Mouse (Mus musculus) cerebellum, adult (tissue): ENCODE measurements around the gene Mast2.

Source experiments
- ATAC-seq: cut with Nextera tagmentation; 2 replicates; pipeline ENCODE4 v1.9.2; 2017; ENCODE audit warnings: mild to moderate bottlenecking, moderate library complexity, mixed read lengths; ENCODE audit not compliant: insufficient number of reproducible peaks, low FRiP score, low TSS enrichment

The Mast2 gene

GRCm38 (mm10) chr4:116464126-116464981 lies at the start of gene Mast2:
TSS of gene Mast2 (minus strand) at chr4:116464183.
- ATAC-seq = peak; percentile 90

GRCm38 (mm10) chr4:116507425-116508218 lies 43.6 kb upstream of the Mast2 start, which contains the start of gene Ipp:
TSS of gene Ipp (plus strand) at chr4:116507549.
- ATAC-seq = peak; percentile 98

- ATAC-seq = no peak; the same call in 1 of the 2 replicates
These were observed 43.0 kb upstream of the Mast2 start for GRCm38 (mm10) chr4:116506886-116507424.

GRCm38 (mm10) chr4:116499978-116500377 lies 36.0 kb upstream of the Mast2 start:
- ATAC-seq = no peak

GRCm38 (mm10) chr4:116493646-116494045 lies 29.7 kb upstream of the Mast2 start:
- ATAC-seq = no peak

GRCm38 (mm10) chr4:116492460-116492859 lies 28.5 kb upstream of the Mast2 start:
- no peak for ATAC-seq

- no peak for ATAC-seq
These were observed 27.9 kb upstream of the Mast2 start for GRCm38 (mm10) chr4:116491886-116492285.

- ATAC-seq = no peak
These were observed 27.1 kb upstream of the Mast2 start for GRCm38 (mm10) chr4:116491119-116491536.

- no peak for ATAC-seq
These were observed 19.5 kb upstream of the Mast2 start for GRCm38 (mm10) chr4:116483476-116483875.

- ATAC-seq = no peak
These were observed 17.3 kb upstream of the Mast2 start for GRCm38 (mm10) chr4:116481322-116481721.

GRCm38 (mm10) chr4:116463231-116464125 lies 505 bp downstream of the Mast2 start:
- peak; percentile 36; the same call in 1 of the 2 replicates for ATAC-seq

- no peak for ATAC-seq
These were observed 2.0 kb downstream of the Mast2 start for GRCm38 (mm10) chr4:116461943-116462342.

- no peak for ATAC-seq
These were observed 12.4 kb downstream of the Mast2 start for GRCm38 (mm10) chr4:116451553-116451952.

- no peak for ATAC-seq
These were observed 14.0 kb downstream of the Mast2 start for GRCm38 (mm10) chr4:116449951-116450350.

- ATAC-seq = no peak
These were observed 15.3 kb downstream of the Mast2 start for GRCm38 (mm10) chr4:116448673-116449072.

- no peak for ATAC-seq
These were observed 24.6 kb downstream of the Mast2 start for GRCm38 (mm10) chr4:116439383-116439782.

- no peak for ATAC-seq
These were observed 25.4 kb downstream of the Mast2 start for GRCm38 (mm10) chr4:116438561-116438960.

GRCm38 (mm10) chr4:116435626-116436025 lies 28.4 kb downstream of the Mast2 start:
- no peak for ATAC-seq

GRCm38 (mm10) chr4:116422186-116422585 lies 41.8 kb downstream of the Mast2 start:
- ATAC-seq = no peak

GRCm38 (mm10) chr4:116421170-116421569 lies 42.8 kb downstream of the Mast2 start:
- no peak for ATAC-seq
